Mouse (Mus musculus) embryonic facial prominence, embryonic 12.5 days (tissue): ENCODE results near the gene Npas3. TPM values are rescaled to one million over a fixed set of nuclear protein-coding genes. Genes with fewer than 3 reads are reported as not detected.

Experiments used
- ATAC-seq: fragments of 200-750 bp; cut with Nextera tagmentation; 2 replicates; pipeline ENCODE4 v1.8.0; 2017; ENCODE audit not compliant: insufficient number of reproducible peaks, insufficient read depth, low FRiP score, low TSS enrichment
- H3K27ac ChIP-seq: fragments of 300-500 bp; sonication (generic); 2 replicates; pipeline ENCODE4 v1.5.1; 2016; ENCODE audit warnings: mild to moderate bottlenecking
- H3K27me3 ChIP-seq: fragments of 300-500 bp; sonication (generic); 2 replicates; pipeline ENCODE4 v1.6.1; 2016; ENCODE audit warnings: mild to moderate bottlenecking, moderate library complexity
- H3K36me3 ChIP-seq: fragments of 300-500 bp; sonication (generic); 2 replicates; pipeline ENCODE4 v1.6.1; 2016; ENCODE audit warnings: mild to moderate bottlenecking
- H3K4me1 ChIP-seq: fragments of 300-500 bp; sonication (generic); 2 replicates; pipeline ENCODE4 v1.6.1; 2016
- H3K4me2 ChIP-seq: fragments of 300-500 bp; sonication (generic); replicated peaks from 2 replicates; pipeline ENCODE4 v1.6.1; 2016; ENCODE audit warnings: mild to moderate bottlenecking, moderate library complexity
- H3K4me3 ChIP-seq: fragments of 300-500 bp; sonication (generic); 2 replicates; pipeline ENCODE4 v1.5.1; 2016; ENCODE audit warnings: mild to moderate bottlenecking
- H3K9ac ChIP-seq: fragments of 300-500 bp; sonication (generic); 2 replicates; pipeline ENCODE4 v1.6.1; 2016; ENCODE audit warnings: mild to moderate bottlenecking, moderate library complexity
- H3K9me3 ChIP-seq: fragments of 300-500 bp; sonication (generic); 2 replicates; pipeline ENCODE4 v1.6.1; 2016; ENCODE audit warnings: mild to moderate bottlenecking, moderate library complexity
- WGBS: fragments of 180-500 bp; shearing (Covaris S2); methylation state at CpG from one replicate; pipeline ENCODE4 v1.1.7; 2016; 5-methylcytosine and 5-hydroxymethylcytosine counted together
- polyA plus RNA-seq: library from polyadenylated mRNA; unstranded; fragments of >200 nt; fragmentation: Nextera tagmentation; extraction: Ambion mirVana; gene quantifications from 2 replicates; pipeline ENCODE4 v1.2.1, GENCODE M21; 2016

The Npas3 gene
- polyA plus RNA-seq, 1 experiment from 2014 or later, result 6.4 TPM

DNA sequence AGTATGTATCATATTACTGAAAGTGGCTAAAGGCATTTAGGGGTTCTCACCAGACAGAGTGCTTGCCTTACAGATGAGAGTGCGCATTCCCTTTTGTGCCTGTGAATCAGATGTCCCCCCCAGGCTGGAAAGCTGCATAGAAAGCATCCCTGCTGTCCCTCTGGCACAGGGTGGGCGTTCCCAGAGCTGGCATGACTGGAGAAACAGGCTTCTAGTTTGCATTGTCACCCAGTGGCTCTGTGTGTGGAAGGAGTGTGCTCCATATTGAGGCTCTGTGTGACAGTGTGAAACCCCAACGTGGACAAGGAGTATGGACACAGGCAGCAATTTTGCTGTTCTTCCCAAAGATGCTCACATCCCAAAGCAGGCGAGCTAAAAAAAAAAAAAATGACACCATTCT, 515.7 kb downstream of the Npas3 start:
- no peak for ATAC-seq
- Histone ChIP-seq H3K9ac (no peak overlapping the region), H3K9me3 (no peaks in the 10 kb centered on the region), H3K4me1 (peaks cover 6% of the 10 kb centered on the region; the same call in 1 of the 2 replicates), H3K27me3 (no peaks in the 10 kb centered on the region), H3K4me2 (no peak overlapping the region), H3K4me3 (no peak overlapping the region), H3K27ac (no peak overlapping the region), H3K36me3 (no peaks in the 10 kb centered on the region)
- 61% methylated on average over 4 of the region's 4 CpGs for WGBS

DNA sequence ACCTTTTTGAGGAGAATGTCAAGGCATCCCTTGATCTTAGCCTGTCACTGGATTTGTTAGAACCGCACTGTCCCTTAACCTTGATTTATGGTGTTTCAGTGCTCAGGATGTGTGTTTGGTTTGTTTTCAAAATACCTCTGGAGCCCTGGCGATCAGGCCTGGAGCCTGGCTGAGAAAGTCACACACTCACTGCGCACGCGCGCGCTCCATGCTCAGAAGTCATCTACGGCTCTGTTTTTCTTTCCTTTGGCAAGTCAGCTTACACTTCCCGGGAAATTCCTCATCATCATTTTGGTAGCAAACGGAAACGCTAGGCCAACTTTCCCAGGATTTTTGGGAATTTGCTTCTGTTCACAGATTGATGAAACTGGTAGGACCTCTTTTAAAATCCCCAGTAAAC, 519.9 kb downstream of the Npas3 start:
- Histone ChIP-seq H3K27me3 (no peaks in the 10 kb centered on the region), H3K27ac (no peak overlapping the region), H3K4me2 (no peak overlapping the region), H3K9me3 (no peaks in the 10 kb centered on the region), H3K4me1 (0 out of 2 replicates have a peak, but pooled peaks cover 5% of the 10 kb centered on the region), H3K9ac (no peak overlapping the region), H3K36me3 (no peaks in the 10 kb centered on the region), H3K4me3 (no peak overlapping the region)
- 72% methylated on average over 11 of the region's 11 CpGs for WGBS
- no peak for ATAC-seq

GRCm38 (mm10) chr12:53771394-53771936, 523.0 kb downstream of the Npas3 start:
- Histone ChIP-seq H3K36me3 (no peaks in the 10 kb centered on the region), H3K4me3 (no peak overlapping the region), H3K4me1 (no peaks in the 10 kb centered on the region), H3K9me3 (no peaks in the 10 kb centered on the region), H3K27me3 (no peaks in the 10 kb centered on the region), H3K9ac (no peak overlapping the region), H3K27ac (no peak overlapping the region), H3K4me2 (no peak overlapping the region)
- 78% methylated on average over 14 of the region's 14 CpGs for WGBS
- ATAC-seq, result no peak

GRCm38 (mm10) chr12:53781850-53782552, 533.5 kb downstream of the Npas3 start:
- Histone ChIP-seq H3K4me3 (no peak overlapping the region), H3K27ac (no peak overlapping the region), H3K9ac (no peak overlapping the region), H3K36me3 (no peaks in the 10 kb centered on the region), H3K4me1 (peaks cover 10% of the 10 kb centered on the region), H3K4me2 (no peak overlapping the region), H3K9me3 (no peaks in the 10 kb centered on the region), H3K27me3 (peaks cover 3% of the 10 kb centered on the region; the same call in 1 of the 2 replicates)
- 40% methylated on average over 11 of the region's 11 CpGs for WGBS
- no peak for ATAC-seq

- no peaks in the 10 kb centered on the region for H3K36me3 ChIP-seq
- H3K4me3 ChIP-seq, result no peak overlapping the region
- no peaks in the 10 kb centered on the region for H3K4me1 ChIP-seq
- ATAC-seq, result no peak
- H3K27me3 ChIP-seq, result no peaks in the 10 kb centered on the region
- WGBS, result 88% methylated on average over 10 of the region's 10 CpGs
- H3K9me3 ChIP-seq, result no peaks in the 10 kb centered on the region
- H3K4me2 ChIP-seq, result no peak overlapping the region
- H3K9ac ChIP-seq, result no peak overlapping the region
- H3K27ac ChIP-seq, result no peak overlapping the region
These were observed 541.0 kb downstream of the Npas3 start for GRCm38 (mm10) chr12:53789501-53789900.

GRCm38 (mm10) chr12:53794718-53795400, 546.4 kb downstream of the Npas3 start:
- Histone ChIP-seq H3K27ac (no peak overlapping the region), H3K27me3 (no peaks in the 10 kb centered on the region), H3K4me1 (no peaks in the 10 kb centered on the region), H3K4me3 (no peak overlapping the region), H3K9me3 (no peaks in the 10 kb centered on the region), H3K36me3 (no peaks in the 10 kb centered on the region), H3K4me2 (no peak overlapping the region), H3K9ac (no peak overlapping the region)
- no peak for ATAC-seq
- 86% methylated on average over 6 of the region's 6 CpGs for WGBS

- H3K36me3 ChIP-seq, result no peaks in the 10 kb centered on the region
- no peak for ATAC-seq
- H3K9ac ChIP-seq, result no peak overlapping the region
- no peaks in the 10 kb centered on the region for H3K4me1 ChIP-seq
- H3K27me3 ChIP-seq, result no peaks in the 10 kb centered on the region
- no peak overlapping the region for H3K4me2 ChIP-seq
- no peak overlapping the region for H3K4me3 ChIP-seq
- WGBS, result 57% methylated on average over 6 of the region's 6 CpGs
- no peaks in the 10 kb centered on the region for H3K9me3 ChIP-seq
- no peak overlapping the region for H3K27ac ChIP-seq
These were observed 553.4 kb downstream of the Npas3 start for GRCm38 (mm10) chr12:53801831-53802230.

- WGBS, result 22% methylated on average over 7 of the region's 7 CpGs
These were observed 553.9 kb downstream of the Npas3 start for GRCm38 (mm10) chr12:53802381-53802780.

GRCm38 (mm10) chr12:53810081-53810480, 561.6 kb downstream of the Npas3 start:
- 86% methylated on average over 2 of the region's 2 CpGs for WGBS
- Histone ChIP-seq H3K27ac (no peak overlapping the region), H3K4me3 (no peak overlapping the region), H3K9ac (no peak overlapping the region), H3K4me2 (no peak overlapping the region), H3K4me1 (0 out of 2 replicates have a peak, but pooled peaks cover 6% of the 10 kb centered on the region), H3K9me3 (no peaks in the 10 kb centered on the region), H3K27me3 (no peaks in the 10 kb centered on the region), H3K36me3 (no peaks in the 10 kb centered on the region)
- ATAC-seq, result no peak

More at GRCm38 (mm10) chr12:53802381-53802780, 553.9 kb downstream of the Npas3 start:
- no peak overlapping the region for H3K27ac ChIP-seq
- H3K4me3 ChIP-seq, result no peak overlapping the region
- H3K27me3 ChIP-seq, result no peaks in the 10 kb centered on the region
- no peak overlapping the region for H3K9ac ChIP-seq
- no peak for ATAC-seq
- no peaks in the 10 kb centered on the region for H3K4me1 ChIP-seq
- H3K9me3 ChIP-seq, result no peaks in the 10 kb centered on the region
- H3K4me2 ChIP-seq, result no peak overlapping the region
- H3K36me3 ChIP-seq, result no peaks in the 10 kb centered on the region

GRCm38 (mm10) chr12:53814291-53814690, 565.8 kb downstream of the Npas3 start:
- ATAC-seq, result no peak

DNA sequence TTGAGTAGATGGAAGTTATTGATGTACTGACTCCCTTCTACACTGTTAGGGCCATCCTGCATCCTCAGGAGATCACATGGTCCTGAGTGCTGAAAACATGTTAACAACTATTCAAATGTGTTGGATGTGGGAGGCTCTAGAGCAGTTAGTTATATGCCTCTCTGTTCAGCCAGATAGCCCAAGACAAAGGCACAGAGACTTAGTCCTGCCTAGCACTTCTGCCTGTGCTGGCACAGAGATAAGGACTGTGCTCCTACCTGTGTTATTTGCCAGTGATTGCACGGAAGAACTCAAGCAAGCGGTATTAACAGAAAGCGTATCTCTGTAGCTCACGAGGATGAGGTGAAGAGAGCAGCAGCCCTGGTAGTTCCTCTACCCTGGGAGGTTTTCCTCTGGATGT, 571.5 kb downstream of the Npas3 start:
- Histone ChIP-seq H3K27me3 (no peaks in the 10 kb centered on the region), H3K4me1 (0 out of 2 replicates have a peak, but pooled peaks cover 3% of the 10 kb centered on the region), H3K4me3 (no peak overlapping the region), H3K27ac (no peak overlapping the region), H3K9me3 (no peaks in the 10 kb centered on the region), H3K4me2 (no peak overlapping the region), H3K9ac (no peak overlapping the region), H3K36me3 (no peaks in the 10 kb centered on the region)
- no peak for ATAC-seq
- WGBS, result 93% methylated on average over 4 of the region's 4 CpGs

More at GRCm38 (mm10) chr12:53814291-53814690, 565.8 kb downstream of the Npas3 start:
- Histone ChIP-seq H3K4me1 (0 out of 2 replicates have a peak, but pooled peaks cover 9% of the 10 kb centered on the region), H3K9me3 (no peaks in the 10 kb centered on the region), H3K4me2 (no peak overlapping the region), H3K4me3 (no peak overlapping the region), H3K27ac (no peak overlapping the region), H3K36me3 (no peaks in the 10 kb centered on the region), H3K27me3 (no peaks in the 10 kb centered on the region), H3K9ac (no peak overlapping the region)
- 86% methylated on average over 7 of the region's 7 CpGs for WGBS

- Histone ChIP-seq H3K4me3 (no peak overlapping the region), H3K9ac (no peak overlapping the region), H3K4me1 (peaks cover 14% of the 10 kb centered on the region; the same call in 1 of the 2 replicates), H3K9me3 (no peaks in the 10 kb centered on the region), H3K36me3 (no peaks in the 10 kb centered on the region), H3K4me2 (no peak overlapping the region), H3K27ac (no peak overlapping the region), H3K27me3 (no peaks in the 10 kb centered on the region)
- ATAC-seq, result no peak
- 73% methylated on average over 4 of the region's 4 CpGs for WGBS
These were observed 574.4 kb downstream of the Npas3 start for GRCm38 (mm10) chr12:53822881-53823280.
